ENCODE assay signal across 10 mouse cellular contexts in genomic region chr15:93318781-93319180, GRCm38 (mm10). TPM values are rescaled to one million over a fixed set of nuclear protein-coding genes. Genes with fewer than 3 reads are reported as not detected.
DNase-seq lines count a peak whose midpoint lies in the region; ATAC-seq lines count a peak whose summit lies in the region.
"Had no signal": no experiment of that assay in that cellular context is flagged by ENCODE, and none has a peak within 500 bp of the region (broad histone marks: within the 10 kb centered on the region; RNA-seq: fewer than 3 reads in every experiment).

No protein-coding gene starts in this region.

- H3K27me3 ChIP-seq in heart, embryonic 13.5 days (replicated peaks), result no peaks in the 10 kb centered on the region
- H3K27me3 ChIP-seq in liver, embryonic 12.5 days (replicated peaks), result no peaks in the 10 kb centered on the region
- H3K27me3 ChIP-seq: embryonic facial prominence, embryonic 15.5 days had no signal

- 0 out of 2 replicates have a peak overlapping the region, but pooled peaks have one; percentile 41 for H3K27ac ChIP-seq in heart, embryonic 13.5 days (replicated peaks)
- H3K27ac ChIP-seq in liver, embryonic 12.5 days, result peak overlapping the region; percentile 40; the same call in 1 of the 2 replicates
- H3K27ac ChIP-seq: embryonic facial prominence, embryonic 15.5 days had no signal

- no peaks in the 10 kb centered on the region for H3K9me3 ChIP-seq in heart, embryonic 13.5 days
- no peaks in the 10 kb centered on the region for H3K9me3 ChIP-seq in liver, embryonic 12.5 days (replicated peaks)
- H3K9me3 ChIP-seq: embryonic facial prominence, embryonic 15.5 days had no signal

- no peak overlapping the region for H3K4me2 ChIP-seq in heart, embryonic 13.5 days
- H3K4me2 ChIP-seq in liver, embryonic 12.5 days, result no peak overlapping the region
- H3K4me2 ChIP-seq: embryonic facial prominence, embryonic 15.5 days had no signal

- H3K9ac ChIP-seq in heart, embryonic 13.5 days, result no peak overlapping the region
- no peak overlapping the region for H3K9ac ChIP-seq in liver, embryonic 12.5 days
- H3K9ac ChIP-seq: embryonic facial prominence, embryonic 15.5 days had no signal

- 71% methylated on average over 1 of the region's 1 CpGs for WGBS in heart, embryonic 13.5 days
- WGBS in liver, embryonic 12.5 days (ENCODE audit: insufficient replicate concordance), result 48% methylated on average over 1 of the region's 1 CpGs

- H3K36me3 ChIP-seq in heart, embryonic 13.5 days, result peaks cover 4% of the 10 kb centered on the region; the same call in 1 of the 2 replicates
- H3K36me3 ChIP-seq in liver, embryonic 12.5 days, result peaks cover 8% of the 10 kb centered on the region
- H3K36me3 ChIP-seq: embryonic facial prominence, embryonic 15.5 days had no signal

- peak; percentile 10 for DNase-seq in urinary bladder, postnatal 25 days (ENCODE audit: low spot score)
- no peak for DNase-seq in urinary bladder, adult 2 months (ENCODE audit: low spot score)
- DNase-seq in right cerebral cortex, postnatal 4 days, result no peak
- DNase-seq in testis, postnatal 14 days (ENCODE audit: low spot score), result no peak
- DNase-seq in embryo, embryonic 11 days, result no peak
- DNase-seq: cerebellum, adult 2 months had no signal

- H3K4me1 ChIP-seq in heart, embryonic 13.5 days, result peaks cover 19% of the 10 kb centered on the region
- peaks cover 7% of the 10 kb centered on the region for H3K4me1 ChIP-seq in liver, embryonic 12.5 days
- H3K4me1 ChIP-seq: embryonic facial prominence, embryonic 15.5 days had no signal

- no peak for ATAC-seq in heart, embryonic 13.5 days (ENCODE audit: extremely low read depth, insufficient number of reproducible peaks, low FRiP score, low TSS enrichment)
- peak; percentile 71 for ATAC-seq in liver, embryonic 12.5 days
- ATAC-seq: inflammation-experienced regulatory T-cells, adult 6 months had no signal

- H3K4me3 ChIP-seq in heart, embryonic 13.5 days, result no peak overlapping the region
- H3K4me3 ChIP-seq in liver, embryonic 12.5 days, result no peak overlapping the region
- H3K4me3 ChIP-seq: embryonic facial prominence, embryonic 15.5 days had no signal

RNA-seq across cellular contexts. Expression of gene Yaf2, which starts 18.0 kb away (rescaled TPM):
- polyA plus RNA-seq in urinary bladder, adult 2 months (2012; rRNA removed), result 44.7 and 47.3 TPM in 2 replicates
- 80.0 and 90.0 TPM in 2 replicates for polyA plus RNA-seq in heart, embryonic 13.5 days (2015; fragmentation: Nextera tagmentation; extraction: Ambion mirVana)
- polyA plus RNA-seq in liver, embryonic 12.5 days (2016; fragmentation: Nextera tagmentation; extraction: Ambion mirVana), result 42.9 and 45.7 TPM in 2 replicates

RNA-seq across cellular contexts. Expression of gene Gxylt1, which starts 43.8 kb away (rescaled TPM):
- polyA plus RNA-seq in urinary bladder, adult 2 months (2012; rRNA removed), result 5.9 and 8.2 TPM in 2 replicates
- polyA plus RNA-seq in heart, embryonic 13.5 days (2015; fragmentation: Nextera tagmentation; extraction: Ambion mirVana), result 7.0 and 8.5 TPM in 2 replicates
- 7.6 and 7.7 TPM in 2 replicates for polyA plus RNA-seq in liver, embryonic 12.5 days (2016; fragmentation: Nextera tagmentation; extraction: Ambion mirVana)
